Mouse (Mus musculus): ENCODE measurements at regions not wholly inside any gene's neighbourhood (a gene's known extent, or its start where the extent isn't known, plus 50 kb on each side); places are given as distances from the start of the nearest gene placed in this dataset.

- no peak for DNase-seq
These were observed 100.6 kb downstream of the Slc17a6 start for GRCm38 (mm10) chr7:51722420-51722819.

GRCm38 (mm10) chr7:51723955-51724354 is 102.1 kb downstream of the Slc17a6 start:
- DNase-seq = peak; percentile 3

DNA sequence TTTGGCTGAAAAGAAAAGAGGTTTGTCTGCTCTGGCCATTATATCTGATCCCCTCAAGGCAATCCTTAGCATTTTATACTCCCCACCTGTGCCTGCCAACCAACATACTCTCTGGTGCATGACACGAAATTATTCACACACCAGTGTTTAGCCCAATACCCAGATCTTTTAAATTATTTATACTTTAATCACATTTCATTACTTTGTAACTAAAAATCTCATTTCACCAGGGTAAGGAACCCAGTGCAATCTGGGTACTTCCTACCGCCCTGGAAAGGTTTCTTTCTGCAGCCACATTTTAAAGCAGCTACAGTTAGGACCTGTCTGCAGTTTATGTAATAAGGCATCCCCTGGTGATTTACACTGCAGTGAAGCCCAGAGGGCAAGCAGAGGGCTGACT is 114.5 kb downstream of the Slc17a6 start:
- DNase-seq = no peak

- no peak for DNase-seq
These were observed 117.8 kb downstream of the Slc17a6 start for GRCm38 (mm10) chr7:51739590-51739989.

- no peak for DNase-seq
These were observed 119.1 kb downstream of the Slc17a6 start for GRCm38 (mm10) chr7:51740928-51741327.

DNA sequence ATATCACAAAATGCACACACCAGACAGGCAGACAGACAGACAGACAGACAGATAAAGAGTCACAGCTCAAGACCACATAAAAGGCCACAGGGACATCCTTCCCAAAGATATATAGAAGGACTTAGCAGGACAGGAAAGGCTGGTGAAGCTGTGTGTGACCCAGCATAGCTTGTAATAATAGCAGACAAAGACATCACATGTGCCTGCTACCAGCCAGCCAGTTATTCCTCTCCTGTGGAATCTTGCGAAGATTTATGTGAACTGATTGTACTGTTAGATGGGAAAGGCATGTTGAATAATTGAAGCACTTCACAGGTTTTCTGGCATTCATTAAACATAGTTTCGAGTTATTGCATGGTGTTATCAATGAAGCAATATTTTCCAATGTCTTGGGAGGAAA is 119.1 kb upstream of the Gas2 start:
- DNase-seq = no peak

DNA sequence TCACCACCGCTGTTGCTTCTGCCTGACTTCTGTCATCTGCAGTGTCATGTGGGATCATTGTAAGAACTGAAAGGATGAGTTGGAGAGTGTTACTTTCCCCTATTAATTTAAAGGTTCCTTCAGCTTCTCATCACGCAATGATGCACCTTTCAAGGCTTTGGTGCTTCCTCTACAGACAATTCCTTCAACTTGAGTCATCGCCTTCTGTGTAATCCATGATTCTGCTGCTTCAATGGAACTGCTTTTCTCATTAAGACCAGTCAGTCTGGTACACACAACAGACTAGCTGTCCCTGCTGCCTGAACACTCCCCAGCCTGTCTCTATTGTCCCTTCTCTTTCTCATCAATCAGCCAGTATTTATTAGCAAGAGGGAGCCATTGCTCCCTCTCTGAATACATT is 116.2 kb upstream of the Gas2 start:
- no peak for DNase-seq

DNA sequence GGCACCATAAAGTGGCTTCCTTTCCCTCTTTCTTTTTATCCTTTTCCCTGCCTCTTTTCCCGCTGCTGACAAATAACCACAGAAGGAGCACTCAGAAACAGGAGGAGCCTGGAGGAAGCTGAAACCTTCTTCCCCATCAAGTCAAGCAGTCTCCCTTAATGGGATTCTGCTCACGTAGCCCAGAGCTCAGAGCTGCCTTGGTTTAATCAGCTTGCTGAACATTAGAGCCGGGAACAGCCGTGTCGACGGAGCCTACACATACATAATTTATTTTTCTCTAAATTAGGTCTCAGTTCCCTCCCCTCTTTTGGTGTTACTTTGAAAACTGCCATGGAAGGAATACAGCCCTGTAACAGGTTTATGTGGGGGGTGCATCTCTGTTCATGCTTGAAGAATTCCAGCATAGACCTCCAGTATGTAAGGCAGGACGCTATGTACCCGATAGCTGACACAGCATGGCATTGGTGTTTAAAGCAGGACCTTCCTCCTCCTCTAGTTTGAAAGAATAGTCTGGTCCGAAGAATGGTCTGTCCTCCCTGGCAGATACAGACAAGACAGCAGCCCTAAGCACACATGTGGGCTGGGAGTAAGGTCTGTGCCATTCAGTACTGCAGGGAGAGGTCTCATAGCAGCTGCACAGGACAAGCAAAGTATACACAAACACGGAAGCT is 113.0 kb upstream of the Gas2 start:
- DNase-seq = no peak

GRCm38 (mm10) chr7:51749304-51750129 is 112.3 kb upstream of the Gas2 start:
- no peak for DNase-seq

DNA sequence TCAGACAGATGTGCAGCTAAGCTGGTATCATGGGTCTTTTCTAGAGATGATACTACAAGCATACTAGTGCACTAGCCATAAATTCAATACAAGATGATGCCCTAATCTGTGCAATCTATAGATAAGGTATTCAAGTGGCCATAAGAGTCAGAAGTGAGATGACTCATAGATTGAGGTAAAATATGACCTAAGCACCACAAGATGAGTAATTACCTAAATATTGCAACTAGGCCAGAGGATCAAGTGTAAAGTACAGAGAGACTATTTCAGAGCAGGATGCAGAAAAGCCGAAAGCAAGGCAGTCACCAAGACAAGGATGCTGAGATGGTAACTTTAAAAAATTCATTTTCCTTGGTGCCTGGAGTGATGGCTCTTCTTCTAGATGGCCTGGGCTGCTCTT is 111.5 kb upstream of the Gas2 start:
- no peak for DNase-seq

DNA sequence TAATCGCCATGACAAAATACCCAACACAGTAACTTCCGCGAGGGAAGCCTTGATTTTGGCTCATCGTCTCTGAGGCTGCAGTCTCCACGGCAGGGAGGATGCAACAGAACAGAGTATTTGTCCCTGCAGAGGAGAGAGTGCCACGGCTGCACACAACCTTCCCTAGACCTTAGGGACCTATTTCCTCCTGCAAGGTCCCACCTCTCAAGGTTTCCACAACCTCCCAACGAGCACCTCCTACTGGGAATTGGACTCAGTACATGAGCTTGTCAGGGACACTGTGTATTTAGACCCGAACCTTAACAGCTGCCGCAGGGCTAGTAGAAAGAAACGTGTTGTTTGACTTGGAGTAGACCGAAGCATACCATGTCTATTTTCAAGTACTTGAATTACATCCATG is 108.8 kb upstream of the Gas2 start:
- DNase-seq = no peak

GRCm38 (mm10) chr7:51754208-51754888 is 107.5 kb upstream of the Gas2 start:
- no peak for DNase-seq

DNA sequence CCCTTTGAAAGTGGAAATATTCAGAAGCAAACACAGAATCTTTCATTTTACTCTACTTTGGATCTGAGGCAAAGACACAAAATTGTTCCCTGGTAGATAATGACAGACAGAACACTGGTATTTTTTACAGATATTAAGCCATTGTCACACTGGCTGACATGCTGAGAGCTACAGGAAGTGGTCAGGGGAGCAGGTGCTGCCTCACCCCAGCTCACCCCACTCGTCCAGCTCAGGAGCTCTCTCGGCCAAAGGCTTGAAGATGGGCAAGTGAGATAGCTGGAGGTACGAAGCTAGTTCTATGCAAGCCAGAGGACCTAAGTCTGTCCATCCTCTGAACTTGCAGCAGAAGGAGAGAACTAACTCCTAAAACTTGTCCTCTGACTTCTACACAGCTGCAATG is 105.6 kb upstream of the Gas2 start:
- DNase-seq = no peak

- no peak for DNase-seq
These were observed 102.2 kb upstream of the Gas2 start for GRCm38 (mm10) chr7:51759536-51760153.

DNA sequence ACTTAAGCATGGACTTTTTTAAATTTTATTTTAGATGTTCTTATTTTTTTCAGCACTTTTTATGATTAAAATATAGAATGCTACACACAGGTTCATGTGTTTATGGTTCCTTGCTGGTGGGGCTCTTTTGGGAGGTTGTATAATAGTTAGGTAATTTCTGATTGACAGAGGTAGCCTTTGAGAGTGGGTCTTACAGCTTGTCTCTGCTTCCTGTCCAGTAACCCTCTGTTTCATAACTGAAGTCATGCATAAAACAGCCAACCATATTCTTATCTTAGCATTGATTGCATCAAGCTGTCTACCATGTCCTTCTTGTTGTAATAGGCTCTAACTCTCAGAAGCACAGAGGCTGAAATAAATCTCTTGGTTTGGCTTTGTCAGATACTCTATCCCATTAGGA is 94.7 kb upstream of the Gas2 start:
- no peak for DNase-seq

GRCm38 (mm10) chr7:51771895-51772871 is 89.6 kb upstream of the Gas2 start:
- no peak for DNase-seq

GRCm38 (mm10) chr7:51775968-51776367 is 85.8 kb upstream of the Gas2 start:
- no peak for DNase-seq

GRCm38 (mm10) chr7:51783070-51783776 is 78.6 kb upstream of the Gas2 start:
- DNase-seq = no peak

DNA sequence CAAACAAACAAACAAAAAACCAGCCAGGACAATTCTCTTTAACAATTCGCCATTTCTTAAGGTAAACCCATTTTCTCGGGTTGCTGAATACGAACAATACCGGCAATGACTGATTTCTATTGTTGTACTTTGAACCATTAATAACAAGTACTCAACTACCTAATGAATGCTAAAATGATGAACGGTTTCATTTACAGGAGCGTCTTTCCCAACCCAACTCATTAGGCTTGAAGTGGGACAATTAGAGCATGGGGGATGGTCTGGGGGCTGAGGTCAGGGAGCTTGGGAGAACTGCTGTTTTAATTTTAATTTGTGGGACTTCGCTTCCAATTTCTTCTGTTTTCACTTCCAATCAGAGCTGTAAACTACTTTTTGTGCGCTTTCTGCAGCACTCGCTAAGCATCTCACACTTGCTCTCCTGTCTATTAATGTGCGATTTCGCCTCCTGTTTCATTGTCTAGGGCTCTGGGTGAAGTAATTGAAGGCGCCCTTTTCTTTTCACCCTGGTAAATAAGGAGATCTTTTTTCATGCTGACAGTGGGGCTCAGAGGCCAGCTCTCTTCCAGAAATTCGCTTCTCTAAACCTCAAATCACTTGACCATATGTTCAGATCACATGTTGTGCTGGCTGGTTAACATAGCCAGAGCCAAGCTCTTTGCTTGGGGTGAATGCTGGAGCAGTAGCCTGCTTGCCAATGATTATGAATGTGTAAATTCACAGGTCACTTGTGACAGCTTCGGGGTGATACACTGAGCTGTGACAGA is 77.7 kb upstream of the Gas2 start:
- DNase-seq = no peak

DNA sequence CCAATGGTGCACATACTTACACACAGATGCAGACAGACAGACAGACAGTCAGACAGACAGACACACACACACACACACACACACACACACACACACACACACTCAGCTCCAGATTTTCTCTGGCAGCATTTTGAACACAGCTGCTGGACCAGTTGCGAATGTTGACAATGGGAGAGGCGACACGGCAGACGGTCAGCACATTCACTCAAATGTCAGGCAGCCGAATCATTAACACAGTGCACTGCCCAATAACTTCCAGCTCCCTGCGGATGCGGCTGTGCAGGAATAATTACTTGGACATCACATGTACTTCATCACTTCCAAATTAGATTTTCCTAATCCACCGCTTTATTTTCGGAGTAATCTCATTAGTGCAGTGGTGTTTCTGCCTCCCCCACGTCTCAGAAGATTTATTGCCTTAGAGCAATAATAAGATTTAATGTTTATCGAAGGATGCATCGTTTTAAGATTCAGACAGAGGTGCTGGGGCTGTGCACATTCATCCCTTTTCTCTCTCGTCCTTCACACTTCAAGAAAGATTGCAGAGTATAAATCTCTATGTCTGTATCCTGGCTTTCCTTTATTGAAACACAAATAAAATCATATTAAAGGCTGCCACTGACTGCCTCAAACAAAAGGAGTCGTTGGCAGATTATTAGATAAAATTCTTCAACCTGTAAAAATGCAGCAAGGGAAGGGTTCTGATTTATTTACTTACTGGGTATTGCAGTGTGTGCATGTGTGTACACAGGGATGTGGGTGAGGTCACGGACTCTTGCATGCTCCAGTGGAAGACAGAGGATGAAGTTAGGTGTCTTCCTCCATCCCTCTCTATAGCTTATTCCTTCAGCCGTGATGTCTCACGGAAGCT is 70.9 kb upstream of the Gas2 start:
- DNase-seq = no peak
